Mouse (Mus musculus): ENCODE measurements around the gene Gls.
A peak's percentile ranks its signal among the peaks of the same experiment; 100 is the strongest.

Gls gene

GRCm38 (mm10) chr1:52124818-52125217 lies 108.2 kb downstream of the Gls start:
- DNase-seq (ENCODE audit: extremely low spot score): no peak

GRCm38 (mm10) chr1:52121052-52121451 lies 112.0 kb downstream of the Gls start:
- no peak for DNase-seq (ENCODE audit: extremely low spot score)

- DNase-seq (ENCODE audit: extremely low spot score): no peak
Measured at GRCm38 (mm10) chr1:52120191-52120590, 112.8 kb downstream of the Gls start.

- no peak for DNase-seq (ENCODE audit: extremely low spot score)
Measured at GRCm38 (mm10) chr1:52119691-52120090, 113.3 kb downstream of the Gls start.

- DNase-seq (ENCODE audit: extremely low spot score): peak; percentile 94
Measured at GRCm38 (mm10) chr1:52118860-52119591, 114.0 kb downstream of the Gls start, which contains the start of gene Stat1. TSS of gene Stat1 (plus strand) at chr1:52119440.

- DNase-seq (ENCODE audit: extremely low spot score): no peak
Measured at GRCm38 (mm10) chr1:52117777-52118176, 115.3 kb downstream of the Gls start.

GRCm38 (mm10) chr1:52116441-52116840 lies 116.6 kb downstream of the Gls start:
- DNase-seq (ENCODE audit: extremely low spot score): no peak

GRCm38 (mm10) chr1:52113666-52114069 lies 119.4 kb downstream of the Gls start:
- peak; percentile 97 for DNase-seq (ENCODE audit: extremely low spot score)
